Mouse (Mus musculus) MEL (cell line): ENCODE results near the gene Myzap. TPM values are rescaled to one million over a fixed set of nuclear protein-coding genes. Genes with fewer than 3 reads are reported as not detected.

Source experiments
- DNase-seq: peaks from one replicate; pipeline ENCODE4 v3.0.0; 2011; ENCODE audit warnings: low read depth, low spot score
- H3K27ac ChIP-seq: 2 replicates; pipeline ENCODE4 v1.5.1; 2012; ENCODE audit warnings: low read depth, mild to moderate bottlenecking, control low read depth, low read length, moderate library complexity; ENCODE audit not compliant: control insufficient read depth
- H3K27me3 ChIP-seq, 2 experiments: fragments of 150-350 bp in 1 of 2; sonication (generic) in 1 of 2; 2 replicates each; pipeline ENCODE4 v1.6.1; 2012; ENCODE audit warnings: low read length in 2 of 2, mild to moderate bottlenecking in 2 of 2, improper control_type of control experiment in 1 of 2, moderate library complexity in 1 of 2; ENCODE audit not compliant: insufficient read depth in 2 of 2, control insufficient read depth in 1 of 2
- H3K36me3 ChIP-seq, 2 experiments: 2 replicates each; pipeline ENCODE4 v1.6.1; 2012 to 2014; ENCODE audit warnings: low read length in 2 of 2, improper control_type of control experiment in 1 of 2, inconsistent platforms in 1 of 2, mild to moderate bottlenecking in 1 of 2; ENCODE audit not compliant: insufficient read depth in 2 of 2, control insufficient read depth in 1 of 2
- H3K4me1 ChIP-seq, 2 experiments: fragments of 150-350 bp in 1 of 2; sonication (generic) in 1 of 2; 2 replicates each; pipeline ENCODE4 v1.6.1; 2012; ENCODE audit warnings: low read length in 2 of 2, improper control_type of control experiment in 1 of 2, mild to moderate bottlenecking in 1 of 2; ENCODE audit not compliant: insufficient read depth in 2 of 2, control insufficient read depth in 1 of 2
- H3K4me3 ChIP-seq, 2 experiments: fragments of 150-350 bp in 1 of 2; sonication (generic) in 1 of 2; 2 replicates each; pipeline ENCODE4 v1.5.1; 2012; ENCODE audit warnings: low read depth in 2 of 2, low read length in 2 of 2, mild to moderate bottlenecking in 2 of 2, moderate library complexity in 2 of 2, control low read depth in 1 of 2, improper control_type of control experiment in 1 of 2; ENCODE audit not compliant: control insufficient read depth in 1 of 2, insufficient read depth in 1 of 2
- H3K79me2 ChIP-seq: 2 replicates; pipeline ENCODE4 v1.6.1; 2012; ENCODE audit warnings: mild to moderate bottlenecking, low read length, moderate library complexity; ENCODE audit not compliant: control insufficient read depth, poor library complexity, insufficient read depth
- H3K9ac ChIP-seq: 2 replicates; pipeline ENCODE4 v1.6.1; 2012; ENCODE audit warnings: low read depth, mild to moderate bottlenecking, control low read depth, low read length, moderate library complexity; ENCODE audit not compliant: control insufficient read depth, poor library complexity, severe bottlenecking
- H3K9me3 ChIP-seq: fragments of 150-350 bp; sonication (generic); replicated peaks from 2 replicates; pipeline ENCODE4 v1.6.1; 2012; ENCODE audit warnings: mild to moderate bottlenecking, low read length, improper control_type of control experiment, moderate library complexity; ENCODE audit not compliant: insufficient read depth
- CHD2 ChIP-seq: IDR thresholded peaks from 2 replicates; pipeline ENCODE4 v1.6.1; 2011; ENCODE audit warnings: low read length, improper control_type of control experiment
- CTCF ChIP-seq, 3 experiments: IDR thresholded peaks in 2 of 3; conservative IDR thresholded peaks in 1 of 3; 2 replicates each; pipeline ENCODE4 v1.5.1; 2011 to 2012; ENCODE audit warnings: low read length in 3 of 3, low read depth in 2 of 3, mild to moderate bottlenecking in 2 of 3, improper control_type of control experiment in 1 of 3, inconsistent platforms in 1 of 3, mixed read lengths in 1 of 3, moderate library complexity in 1 of 3; ENCODE audit not compliant: control insufficient read depth in 1 of 3, insufficient read depth in 1 of 3, poor library complexity in 1 of 3, severe bottlenecking in 1 of 3
- ELF1 ChIP-seq: IDR thresholded peaks from 2 replicates; pipeline ENCODE4 v1.6.1; 2014; ENCODE audit warnings: low read depth, mild to moderate bottlenecking, inconsistent platforms, low read length, improper control_type of control experiment, moderate library complexity
- EP300 ChIP-seq, 2 experiments: IDR thresholded peaks; 2 replicates each; pipeline ENCODE4 v1.6.1; 2011; ENCODE audit warnings: improper control_type of control experiment in 2 of 2, low read length in 2 of 2, low read depth in 1 of 2, mild to moderate bottlenecking in 1 of 2
- ETS1 ChIP-seq: IDR thresholded peaks from 2 replicates; pipeline ENCODE4 v1.6.1; 2012; ENCODE audit warnings: low read depth, mild to moderate bottlenecking, inconsistent platforms, low read length, improper control_type of control experiment, moderate library complexity
- GABPA ChIP-seq: IDR thresholded peaks from 2 replicates; pipeline ENCODE4 v1.6.1; 2012; ENCODE audit warnings: low read depth, mild to moderate bottlenecking, inconsistent platforms, low read length, improper control_type of control experiment, moderate library complexity
- GATA1 ChIP-seq: IDR thresholded peaks from 2 replicates; pipeline ENCODE4 v1.6.1; 2011; ENCODE audit warnings: low read depth, low read length, improper control_type of control experiment
- MAFK ChIP-seq: IDR thresholded peaks from 2 replicates; pipeline ENCODE4 v1.6.1; 2011; ENCODE audit warnings: low read depth, mild to moderate bottlenecking, low read length, improper control_type of control experiment, borderline replicate concordance
- MAX ChIP-seq: IDR thresholded peaks from 2 replicates; pipeline ENCODE4 v1.6.1; 2011; ENCODE audit warnings: low read length, improper control_type of control experiment
- MAZ ChIP-seq: IDR thresholded peaks from 2 replicates; pipeline ENCODE4 v1.6.1; 2012; ENCODE audit warnings: low read depth, mild to moderate bottlenecking, inconsistent platforms, low read length, improper control_type of control experiment
- MXI1 ChIP-seq: IDR thresholded peaks from 2 replicates; pipeline ENCODE4 v1.6.1; 2011; ENCODE audit warnings: mild to moderate bottlenecking, low read depth, low read length, improper control_type of control experiment
- MYB ChIP-seq: IDR thresholded peaks from 2 replicates; pipeline ENCODE4 v1.6.1; 2011; ENCODE audit warnings: mild to moderate bottlenecking, low read depth, low read length, improper control_type of control experiment
- MYC ChIP-seq: IDR thresholded peaks from 2 replicates; pipeline ENCODE4 v1.6.1; 2011; ENCODE audit warnings: low read depth, mild to moderate bottlenecking, low read length, improper control_type of control experiment, moderate library complexity
- NRF1 ChIP-seq: IDR thresholded peaks from 2 replicates; pipeline ENCODE4 v1.6.1; 2014; ENCODE audit warnings: low read depth, mild to moderate bottlenecking, inconsistent platforms, low read length, improper control_type of control experiment, moderate library complexity; ENCODE audit not compliant: poor library complexity, insufficient read depth, severe bottlenecking
- POLR2AphosphoS2 ChIP-seq: IDR thresholded peaks from 2 replicates; pipeline ENCODE4 v1.6.1; 2011; ENCODE audit warnings: low read length, improper control_type of control experiment
- RCOR1 ChIP-seq: IDR thresholded peaks from 2 replicates; pipeline ENCODE4 v1.6.1; 2012; ENCODE audit warnings: low read depth, mild to moderate bottlenecking, inconsistent platforms, low read length, improper control_type of control experiment
- SIN3A ChIP-seq: IDR thresholded peaks from 2 replicates; pipeline ENCODE4 v1.6.1; 2012; ENCODE audit warnings: low read length, improper control_type of control experiment, inconsistent platforms
- SMC3 ChIP-seq: IDR thresholded peaks from 2 replicates; pipeline ENCODE4 v1.6.1; 2011; ENCODE audit warnings: low read depth, low read length, improper control_type of control experiment
- TAL1 ChIP-seq: IDR thresholded peaks from 2 replicates; pipeline ENCODE4 v1.6.1; 2012; ENCODE audit warnings: mild to moderate bottlenecking, inconsistent platforms, low read length, moderate library complexity, mixed read lengths
- TBP ChIP-seq: IDR thresholded peaks from 2 replicates; pipeline ENCODE4 v1.8.0; 2011; ENCODE audit warnings: low read depth, low read length, improper control_type of control experiment
- TCF12 ChIP-seq: IDR thresholded peaks from 2 replicates; pipeline ENCODE4 v1.6.1; 2014; ENCODE audit warnings: low read depth, mild to moderate bottlenecking, inconsistent platforms, low read length, improper control_type of control experiment, moderate library complexity
- UBTF ChIP-seq: IDR thresholded peaks from 2 replicates; pipeline ENCODE4 v1.6.1; 2012; ENCODE audit warnings: low read depth, mild to moderate bottlenecking, inconsistent platforms, low read length, improper control_type of control experiment, moderate library complexity, borderline replicate concordance; ENCODE audit not compliant: insufficient read depth
- USF1 ChIP-seq: IDR thresholded peaks from 2 replicates; pipeline ENCODE4 v1.6.1; 2014; ENCODE audit warnings: low read depth, mild to moderate bottlenecking, inconsistent platforms, low read length, improper control_type of control experiment, moderate library complexity
- ZC3H11A ChIP-seq: IDR thresholded peaks from 2 replicates; pipeline ENCODE4 v1.6.1; 2012; ENCODE audit warnings: low read depth, mild to moderate bottlenecking, inconsistent platforms, low read length, improper control_type of control experiment
- ZKSCAN1 ChIP-seq: IDR thresholded peaks from 2 replicates; pipeline ENCODE4 v1.6.1; 2012; ENCODE audit warnings: low read depth, mild to moderate bottlenecking, inconsistent platforms, low read length, improper control_type of control experiment, moderate library complexity
- ZMIZ1 ChIP-seq: IDR thresholded peaks from 2 replicates; pipeline ENCODE4 v1.6.1; 2012; ENCODE audit warnings: low read depth, mild to moderate bottlenecking, inconsistent platforms, low read length, improper control_type of control experiment, moderate library complexity
- polyA plus RNA-seq, 2 experiments: library from polyadenylated mRNA; stranded (reverse) in 1 of 2; unstranded in 1 of 2; fragments of >175 nt in 1 of 2; fragments of >200 nt in 1 of 2; gene quantifications; 2 replicates each; pipeline versions ENCODE4 v1.2.1 to v1.2.4; 2012; ENCODE audit warnings: low replicate concordance in 2 of 2, low read depth in 1 of 2; ENCODE audit not compliant: insufficient read length in 2 of 2, insufficient read depth in 1 of 2, missing spikeins in 1 of 2
- total RNA-seq: library from RNA; depleted of rRNA; stranded (reverse); fragments of 300-350 nt; gene quantifications from 2 replicates; pipeline ENCODE4 v1.2.3, GENCODE M21; 2012

Gene Myzap
- total and polyA plus RNA-seq, 3 experiments, result 0.06 TPM; not detected in 2

GRCm38 (mm10) chr9:71606296-71607057 lies 14.3 kb upstream of the Myzap start:
- TF ChIP-seq POLR2AphosphoS2 (peak; percentile 62; the same call in 1 of the 2 replicates), RCOR1 (peak; percentile 93), TCF12 (peak; percentile 99), CHD2 (no peak), GATA1 (peak; percentile 98), MAX (no peak; the same call in 1 of the 2 replicates), SMC3 (no peak), SIN3A (peak; percentile 61), MXI1 (peak; percentile 38; the same call in 1 of the 2 replicates), ZC3H11A (no peak), NRF1 (no peak), ZMIZ1 (no peak), MAFK (peak; percentile 68; the same call in 1 of the 2 replicates), USF1 (no peak; the same call in 1 of the 2 replicates), ZKSCAN1 (no peak), EP300 (IDR thresholded peaks at IDR 0.05; ENCODE audit: low read depth in 1 of 2, low read length in 2 of 2) (peak; percentile 96), UBTF (no peak), MYC (no peak), TBP (no peak), TAL1 (peak; percentile 95), GABPA (no peak), MAZ (no peak), ELF1 (0 out of 2 replicates have a peak, but pooled peaks have one; percentile 20), ETS1 (peak; percentile 89), CTCF (IDR thresholded peaks at IDR 0.05 in 2 of 3, conservative IDR thresholded peaks at IDR 0.05 in 1 of 3; ENCODE audit: control insufficient read depth in 1 of 3, insufficient read depth in 1 of 3, low read depth in 2 of 3, low read length in 3 of 3, poor library complexity in 1 of 3, severe bottlenecking in 1 of 3) (no peak), MYB (0 out of 2 replicates have a peak, but pooled peaks have one; percentile 9)
- TF ChIP-seq, all 39 proteins: peak for 12
- peak; percentile 83 for DNase-seq
- no peaks in the 10 kb centered on the region for H3K79me2 ChIP-seq
- H3K9me3 ChIP-seq, result no peaks in the 10 kb centered on the region
- H3K9ac ChIP-seq, result no peak overlapping the region
- H3K36me3 ChIP-seq, result peaks cover 0 to 16% of the 10 kb centered on the region in 2 experiments; a peak in 2 of 4 replicates
- H3K4me3 ChIP-seq, result no peak overlapping the region
- peak overlapping the region; percentile 50 for H3K27ac ChIP-seq
- H3K27me3 ChIP-seq, result no peaks in the 10 kb centered on the region; a peak in 1 of 4 replicates
- peaks cover 8 to 24% of the 10 kb centered on the region in 2 experiments for H3K4me1 ChIP-seq
